Mouse (Mus musculus) frontal cortex, adult 2 months (tissue): ENCODE data around the gene Ugt1a2. TPM values are rescaled to one million over a fixed set of nuclear protein-coding genes. Genes with fewer than 3 reads are reported as not detected.
"Not testable (repeated sequence)": the region's sequence is repeated elsewhere in the genome, so short reads cannot be mapped to it uniquely, and the experiment has no call there.

Experiments
- DNase-seq, 2 experiments: peaks; one replicate each; pipeline ENCODE4 v3.0.0; 2022; ENCODE audit warnings: low spot score in 1 of 2; ENCODE audit errors: extremely low spot score in 1 of 2
- polyA plus RNA-seq: library from polyadenylated mRNA; depleted of rRNA; stranded (reverse); fragments of >200 nt; gene quantifications from 2 replicates; pipeline ENCODE4 v1.2.3, GENCODE M21; 2012; rRNA removed

Ugt1a2 gene
- not detected in 2 replicates for polyA plus RNA-seq

GRCm38 (mm10) chr1:88200456-88200855 lies at the start of gene Ugt1a2:
Gene Ugt1a2 (plus strand): TSS chr1:88200601.
- DNase-seq, result no peak

GRCm38 (mm10) chr1:88158430-88158829 lies 42.0 kb upstream of the Ugt1a2 start:
- DNase-seq, result no peak

GRCm38 (mm10) chr1:88165711-88166110 lies 34.7 kb upstream of the Ugt1a2 start, which contains the start of gene Ugt1a5:
Gene Ugt1a5 (plus strand): TSS chr1:88166012.
- DNase-seq, result no peak

- not testable (repeated sequence) for DNase-seq
Measured at GRCm38 (mm10) chr1:88172190-88172589, 28.2 kb upstream of the Ugt1a2 start.

GRCm38 (mm10) chr1:88179657-88180056 lies 20.7 kb upstream of the Ugt1a2 start:
- DNase-seq, result no peak

GRCm38 (mm10) chr1:88186325-88186935 lies 14.0 kb upstream of the Ugt1a2 start:
- DNase-seq, result no peak

- no peak for DNase-seq
Measured at GRCm38 (mm10) chr1:88192136-88192535, 8.3 kb upstream of the Ugt1a2 start.

GRCm38 (mm10) chr1:88195687-88196086 lies 4.7 kb upstream of the Ugt1a2 start:
- DNase-seq, result no peak

GRCm38 (mm10) chr1:88197443-88197842 lies 3.0 kb upstream of the Ugt1a2 start:
- no peak for DNase-seq

GRCm38 (mm10) chr1:88199996-88200395 lies 405 bp upstream of the Ugt1a2 start:
- no peak for DNase-seq

- DNase-seq, result peak; percentile 70 to 86
Measured at GRCm38 (mm10) chr1:88205294-88205922, 5.0 kb downstream of the Ugt1a2 start, which contains the start of gene Dnajb3. Gene Dnajb3 (minus strand): TSS chr1:88205782.

- no peak for DNase-seq
Measured at GRCm38 (mm10) chr1:88206843-88207479, 6.6 kb downstream of the Ugt1a2 start.

- DNase-seq, result no peak
Measured at GRCm38 (mm10) chr1:88211812-88212211, 11.4 kb downstream of the Ugt1a2 start, which contains the start of gene Ugt1a1. Gene Ugt1a1 (plus strand): TSS chr1:88211959.

- DNase-seq, result no peak
Measured at GRCm38 (mm10) chr1:88212341-88213045, 12.1 kb downstream of the Ugt1a2 start.

- no peak for DNase-seq
Measured at GRCm38 (mm10) chr1:88213061-88213460, 12.7 kb downstream of the Ugt1a2 start.

GRCm38 (mm10) chr1:88213766-88214461 lies 13.5 kb downstream of the Ugt1a2 start:
- DNase-seq, result no peak

- DNase-seq, result no peak
Measured at GRCm38 (mm10) chr1:88214462-88214952, 14.1 kb downstream of the Ugt1a2 start.

GRCm38 (mm10) chr1:88215466-88216380 lies 15.3 kb downstream of the Ugt1a2 start:
- DNase-seq, result no peak

- no peak for DNase-seq
Measured at GRCm38 (mm10) chr1:88216551-88216950, 16.1 kb downstream of the Ugt1a2 start.
